Mouse (Mus musculus) G1E (cell line): ENCODE measurements around the gene Gtf2a2.

Experiments used
- CTCF ChIP-seq: IDR thresholded peaks from 2 replicates; pipeline ENCODE4 v1.5.1; 2012; ENCODE audit warnings: low read depth, low read length, inconsistent platforms, mixed read lengths
- GATA1 ChIP-seq: IDR thresholded peaks from 2 replicates; pipeline ENCODE4 v1.6.1; 2012; ENCODE audit warnings: borderline replicate concordance, low read length, inconsistent platforms, mixed read lengths

- TF ChIP-seq CTCF = no peak
- no peak for TF ChIP-seq GATA1
Observed at GRCm38 (mm10) chr9:70015632-70016031, 3.3 kb downstream of the Gtf2a2 start.
